Mouse (Mus musculus) embryonic fibroblast, embryonic 13.5 days (primary cell): ENCODE results near the gene Arhgef3. TPM values are rescaled to one million over a fixed set of nuclear protein-coding genes. Genes with fewer than 3 reads are reported as not detected.

Experiments
- H3K27ac ChIP-seq: 2 replicates; pipeline ENCODE4 v1.5.1; 2012; ENCODE audit warnings: low read length, control low read depth, inconsistent platforms; ENCODE audit not compliant: insufficient read depth
- H3K4me1 ChIP-seq: 2 replicates; pipeline ENCODE4 v1.6.1; 2011; ENCODE audit warnings: low read length; ENCODE audit not compliant: control insufficient read depth, insufficient read depth
- H3K4me3 ChIP-seq: 2 replicates; pipeline ENCODE4 v1.5.1; 2011; ENCODE audit warnings: mild to moderate bottlenecking, control low read depth, low read length; ENCODE audit not compliant: insufficient read depth
- CTCF ChIP-seq: IDR thresholded peaks from 2 replicates; pipeline ENCODE4 v1.5.1; 2011; ENCODE audit warnings: mild to moderate bottlenecking, control low read depth, low read length, moderate library complexity, borderline replicate concordance; ENCODE audit not compliant: insufficient read depth
- POLR2A ChIP-seq: IDR thresholded peaks from 2 replicates; pipeline ENCODE4 v1.6.1; 2011; ENCODE audit warnings: low read depth, mild to moderate bottlenecking, control low read depth, low read length, moderate library complexity
- polyA plus RNA-seq: library from polyadenylated mRNA; stranded (reverse); fragments of >200 nt; gene quantifications from 2 replicates; pipeline ENCODE4 v1.2.4, GENCODE M21; 2011; ENCODE audit warnings: low read depth; ENCODE audit not compliant: missing spikeins, insufficient read length

Gene Arhgef3
- polyA plus RNA-seq, 1 experiment, result 2.5 TPM

GRCm38 (mm10) chr14:27226288-27226687 is 111.6 kb downstream of the Arhgef3 start:
- no peak for TF ChIP-seq POLR2A
- no peak for TF ChIP-seq CTCF
- Histone ChIP-seq H3K4me3 (no peak overlapping the region), H3K4me1 (no peaks in the 10 kb centered on the region), H3K27ac (no peak overlapping the region)

DNA sequence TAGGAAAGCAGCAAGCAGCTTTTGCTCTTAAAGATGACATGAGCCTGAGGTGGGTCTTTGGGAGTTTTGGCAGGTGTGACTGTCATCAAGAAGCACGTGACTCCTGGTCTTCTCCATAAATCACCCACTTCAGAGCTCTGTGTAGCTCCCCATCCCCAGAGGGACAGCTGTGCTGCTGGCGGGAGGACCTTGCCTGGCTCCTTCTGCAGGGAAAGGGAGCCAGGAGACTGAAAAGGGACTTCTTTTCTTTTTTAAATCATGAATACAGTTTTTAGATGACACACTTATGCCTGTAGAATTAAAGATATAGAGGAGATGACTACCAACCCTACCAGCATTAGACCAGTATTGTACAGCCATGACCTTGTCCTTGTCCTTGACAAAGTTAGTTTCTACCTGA is 113.6 kb downstream of the Arhgef3 start:
- Histone ChIP-seq H3K4me3 (no peak overlapping the region), H3K27ac (no peak overlapping the region), H3K4me1 (no peaks in the 10 kb centered on the region)
- no peak for TF ChIP-seq CTCF
- TF ChIP-seq POLR2A, result no peak

DNA sequence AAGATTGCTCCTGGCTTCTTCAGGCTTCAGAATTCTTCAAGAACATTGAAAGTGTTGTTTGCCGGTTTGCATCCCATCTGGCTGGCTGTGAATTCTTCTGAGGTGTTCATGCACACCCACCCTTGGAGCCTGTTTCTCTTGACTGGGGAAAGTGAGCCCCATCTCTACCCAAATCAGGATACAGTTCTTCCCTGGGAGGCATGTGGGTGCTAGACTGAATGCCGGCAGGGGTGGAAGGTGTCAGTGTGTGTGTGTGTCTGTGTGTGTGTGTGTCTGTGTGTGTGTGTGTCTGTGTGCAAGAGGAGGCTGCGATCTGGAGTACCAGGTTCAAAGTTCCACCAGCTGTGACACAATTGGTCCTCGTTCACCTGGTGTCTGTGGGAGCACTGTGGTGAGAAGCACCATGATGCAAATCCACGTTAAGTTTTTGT is 114.3 kb downstream of the Arhgef3 start:
- Histone ChIP-seq H3K4me3 (no peak overlapping the region), H3K4me1 (no peaks in the 10 kb centered on the region), H3K27ac (no peak overlapping the region)
- TF ChIP-seq POLR2A, result no peak
- TF ChIP-seq CTCF, result no peak

GRCm38 (mm10) chr14:27229441-27230147 is 114.9 kb downstream of the Arhgef3 start:
- Histone ChIP-seq H3K27ac (no peak overlapping the region), H3K4me1 (no peaks in the 10 kb centered on the region), H3K4me3 (no peak overlapping the region)
- TF ChIP-seq CTCF (no peak), POLR2A (no peak)

- H3K4me1 ChIP-seq, result no peaks in the 10 kb centered on the region
- TF ChIP-seq POLR2A (no peak), CTCF (no peak)
- no peak overlapping the region for H3K27ac ChIP-seq
- no peak overlapping the region for H3K4me3 ChIP-seq
Observed at GRCm38 (mm10) chr14:27230262-27231022, 115.7 kb downstream of the Arhgef3 start.

DNA sequence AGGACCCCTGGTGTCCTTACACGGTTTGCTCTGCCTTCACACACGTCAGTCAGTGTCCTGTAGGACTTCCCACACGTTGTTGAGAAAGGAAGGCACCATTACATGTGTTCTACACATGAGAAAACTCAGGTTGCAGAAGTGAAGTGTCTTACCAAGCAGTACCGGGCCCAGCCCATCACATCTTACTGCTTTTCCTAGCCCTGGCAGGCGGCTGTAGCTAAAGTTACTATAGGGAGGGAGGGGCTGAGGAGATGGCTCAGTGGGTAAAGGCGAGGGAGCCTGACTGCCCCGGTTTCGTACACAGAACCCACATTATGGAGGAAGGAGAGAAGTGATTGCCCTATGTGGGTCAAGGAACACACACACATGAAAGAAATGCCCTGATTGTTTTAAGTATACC is 116.8 kb downstream of the Arhgef3 start:
- Histone ChIP-seq H3K27ac (no peak overlapping the region), H3K4me3 (no peak overlapping the region), H3K4me1 (no peaks in the 10 kb centered on the region)
- TF ChIP-seq CTCF (no peak), POLR2A (no peak)

DNA sequence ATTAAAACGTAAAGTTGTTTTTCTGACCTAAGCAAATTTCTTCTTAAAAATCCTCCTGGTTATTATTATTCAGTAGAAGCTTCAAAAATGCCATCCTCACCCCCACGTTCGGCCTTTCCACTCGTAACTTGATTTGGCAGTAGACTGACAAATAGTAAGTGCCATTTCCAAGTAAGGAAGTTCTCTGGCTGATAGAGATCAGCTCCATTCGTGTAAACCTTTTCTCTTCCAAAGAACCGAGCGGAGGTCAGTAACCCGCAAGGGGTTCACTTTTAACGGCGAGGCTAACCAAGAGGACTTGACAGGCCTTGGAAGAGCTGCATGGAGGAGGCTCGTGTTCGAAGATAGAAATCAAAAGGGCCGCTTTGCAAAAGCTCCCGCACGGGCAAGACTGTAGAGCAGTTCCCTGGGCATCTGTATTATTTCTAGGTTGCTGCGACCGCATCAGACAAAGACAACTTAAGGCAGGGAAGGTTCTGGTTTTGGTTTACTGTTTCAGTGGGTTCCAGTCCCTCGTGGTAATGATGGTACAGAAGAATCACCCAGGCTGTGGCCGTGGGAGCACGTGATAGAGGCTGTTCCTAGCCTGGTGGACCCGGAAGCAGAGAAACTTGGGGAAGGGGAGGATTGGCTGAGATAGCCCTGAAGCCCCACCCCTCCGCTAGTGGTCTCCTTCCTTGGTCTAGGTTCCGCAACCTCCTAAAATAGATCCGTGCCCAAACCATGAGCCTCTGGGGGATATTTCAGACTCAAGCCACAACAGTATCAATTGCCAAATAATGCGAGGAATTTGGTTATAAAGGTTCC is 117.5 kb downstream of the Arhgef3 start:
- H3K4me3 ChIP-seq, result no peak overlapping the region
- H3K4me1 ChIP-seq, result no peaks in the 10 kb centered on the region
- TF ChIP-seq POLR2A (no peak), CTCF (no peak)
- no peak overlapping the region for H3K27ac ChIP-seq

DNA sequence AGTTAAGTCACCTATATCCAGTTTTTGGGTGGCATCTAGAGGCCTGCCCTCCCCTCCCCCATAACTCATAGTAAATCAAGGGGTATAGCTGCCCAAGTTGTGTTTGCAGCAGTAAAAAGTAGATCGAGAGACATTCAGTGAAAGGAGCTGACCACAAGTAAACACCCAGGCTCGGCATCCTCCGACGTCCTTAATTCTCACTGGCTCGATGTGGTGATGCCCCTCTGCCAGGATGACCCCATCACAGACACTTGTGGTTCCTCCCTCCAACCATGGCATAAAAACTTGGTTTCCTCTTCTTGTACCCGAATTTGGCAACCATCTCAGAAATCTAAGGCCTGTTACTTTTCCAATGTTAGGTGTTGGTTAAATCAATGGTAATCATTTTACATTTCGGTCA is 118.4 kb downstream of the Arhgef3 start:
- no peak overlapping the region for H3K27ac ChIP-seq
- H3K4me3 ChIP-seq, result no peak overlapping the region
- TF ChIP-seq CTCF, result no peak
- TF ChIP-seq POLR2A, result no peak
- no peaks in the 10 kb centered on the region for H3K4me1 ChIP-seq

DNA sequence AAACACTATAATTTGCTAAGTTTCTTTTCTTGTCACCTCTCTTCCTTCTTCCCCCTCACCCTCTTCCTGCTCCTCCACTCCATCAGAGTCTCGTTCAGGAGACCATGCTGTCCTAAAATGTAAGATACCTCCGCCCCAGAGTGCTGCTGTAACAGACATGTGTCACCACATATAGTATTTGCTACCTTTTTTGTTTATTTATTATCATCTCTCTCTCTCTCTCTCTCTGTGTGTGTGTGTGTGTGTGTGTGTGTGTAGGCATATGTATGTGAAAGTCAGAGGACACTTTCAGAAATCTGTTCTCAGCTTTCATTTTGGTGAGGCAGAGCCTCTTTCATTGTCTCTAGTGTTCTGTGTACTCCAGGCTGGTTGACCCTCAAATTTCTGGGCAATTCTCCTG is 119.0 kb downstream of the Arhgef3 start:
- Histone ChIP-seq H3K4me1 (no peaks in the 10 kb centered on the region), H3K4me3 (no peak overlapping the region)
- TF ChIP-seq CTCF (no peak), POLR2A (no peak)

DNA sequence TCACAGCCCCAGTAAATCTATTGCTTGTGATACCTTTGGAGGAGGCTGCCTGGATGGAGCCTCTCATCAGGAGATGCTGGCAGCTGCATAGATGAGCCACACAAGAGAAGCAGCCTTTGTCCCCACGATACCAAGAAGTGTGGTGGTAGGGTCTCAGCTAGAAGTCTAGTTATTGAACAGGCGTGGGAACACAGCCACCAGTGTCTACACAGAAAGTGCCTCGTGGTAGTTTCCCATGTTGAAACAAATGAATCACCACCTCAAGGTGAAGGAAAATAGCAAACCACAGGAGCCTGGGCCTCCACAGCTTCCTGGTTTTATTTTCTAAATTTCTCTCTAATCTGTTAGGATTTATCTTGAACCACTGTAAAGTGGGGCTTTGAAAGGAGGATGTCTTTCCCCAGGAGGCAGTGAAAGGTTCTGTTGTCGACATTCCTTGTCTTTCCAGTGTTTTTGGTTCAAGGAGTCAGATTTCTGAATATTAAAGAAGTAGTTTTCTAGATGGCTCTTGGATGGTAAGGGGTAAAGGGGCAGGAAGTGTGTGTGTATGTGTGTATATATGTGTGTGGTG is 119.7 kb downstream of the Arhgef3 start:
- no peak for TF ChIP-seq CTCF
- TF ChIP-seq POLR2A, result no peak
- H3K4me1 ChIP-seq, result no peaks in the 10 kb centered on the region
- no peak overlapping the region for H3K4me3 ChIP-seq
- no peak overlapping the region for H3K27ac ChIP-seq

More for the DNA sequence above, 119.0 kb downstream of the Arhgef3 start:
- H3K27ac ChIP-seq, result no peak overlapping the region
